12 mouse cellular contexts compared by ENCODE assay signal in the genomic region with DNA sequence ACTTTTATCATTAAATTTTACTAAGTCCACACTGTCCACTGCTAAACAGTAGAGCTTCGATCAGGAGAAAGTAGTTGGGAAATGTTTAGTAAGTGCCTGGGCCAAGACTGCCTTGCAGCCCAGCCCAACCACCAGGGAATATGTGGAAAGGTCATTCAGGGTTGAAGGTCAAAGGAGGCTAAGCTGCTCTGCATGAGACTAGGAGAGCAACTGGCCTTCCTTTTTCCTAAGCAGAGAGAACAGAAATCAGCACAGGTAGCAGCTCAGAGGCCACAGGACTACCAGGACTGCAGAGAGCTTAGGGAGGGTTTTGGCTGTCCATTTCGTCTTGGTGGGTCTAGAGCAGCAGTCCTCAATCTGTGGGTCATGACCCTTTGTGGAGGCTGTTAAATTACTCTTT. TPM values are rescaled to one million over a fixed set of nuclear protein-coding genes. Genes with fewer than 3 reads are reported as not detected.
DNase-seq lines count a peak whose midpoint lies in the region; ATAC-seq and TF ChIP-seq lines count a peak whose summit lies in the region.
"Had no signal": no experiment of that assay in that cellular context is flagged by ENCODE, and none has a peak within 500 bp of the region (broad histone marks: within the 10 kb centered on the region; RNA-seq: fewer than 3 reads in every experiment).

No protein-coding gene starts in this region.

- no peak overlapping the region for H3K9ac ChIP-seq in heart, adult 2 months (ENCODE audit: low read depth, low read length)
- no peak overlapping the region for H3K9ac ChIP-seq in stomach, postnatal 0 days (ENCODE audit: low read length)

- WGBS in heart, adult 2 months = 15% methylated on average over 2 of the region's 2 CpGs
- WGBS in heart, embryonic 10.5 days = 40% methylated on average over 2 of the region's 2 CpGs
- WGBS in stomach, postnatal 0 days = 49% methylated on average over 2 of the region's 2 CpGs

- H3K27ac ChIP-seq in heart, adult 2 months = peak overlapping the region; percentile 66
- peak overlapping the region; percentile 67; the same call in 1 of the 2 replicates for H3K27ac ChIP-seq in heart, embryonic 10.5 days
- H3K27ac ChIP-seq in stomach, postnatal 0 days (replicated peaks) = no peak overlapping the region

- no peak for TF ChIP-seq POLR2A in heart, adult 2 months (IDR thresholded peaks at IDR 0.05; ENCODE audit: insufficient read depth, low read depth, low read length)

- H3K4me1 ChIP-seq in heart, adult 2 months (ENCODE audit: control insufficient read depth, insufficient read depth, low read length) = peaks cover 41% of the 10 kb centered on the region
- peaks cover 86% of the 10 kb centered on the region for H3K4me1 ChIP-seq in heart, embryonic 10.5 days
- H3K4me1 ChIP-seq in stomach, postnatal 0 days (replicated peaks; ENCODE audit: control insufficient read depth, insufficient read depth) = no peaks in the 10 kb centered on the region

- H3K36me3 ChIP-seq in heart, adult 2 months (ENCODE audit: control insufficient read depth, insufficient read depth, low read length) = peaks cover 49% of the 10 kb centered on the region
- no peaks in the 10 kb centered on the region for H3K36me3 ChIP-seq in heart, embryonic 10.5 days
- no peaks in the 10 kb centered on the region for H3K36me3 ChIP-seq in stomach, postnatal 0 days (ENCODE audit: control insufficient read depth, insufficient read depth, low read length)

- no peak for ATAC-seq in stomach, postnatal 0 days (ENCODE audit: low FRiP score, low TSS enrichment)
- ATAC-seq: CD4-positive, CD25-positive, alpha-beta regulatory T cell, adult 4 months had no signal

- H3K79me2 ChIP-seq in heart, adult 2 months (replicated peaks; ENCODE audit: control insufficient read depth, insufficient read depth, low read length) = 0 out of 2 replicates have a peak, but pooled peaks cover 1% of the 10 kb centered on the region

- peak; percentile 32 for TF ChIP-seq CTCF in heart, adult 2 months (IDR thresholded peaks at IDR 0.05)
- TF ChIP-seq CTCF in stomach, postnatal 0 days (IDR thresholded peaks at IDR 0.05; ENCODE audit: low read depth) = no peak

- DNase-seq in heart, adult 2 months = no peak
- no peak for DNase-seq in heart, postnatal 10 days
- DNase-seq in spleen, postnatal 10 days (ENCODE audit: low spot score in 2 of 2) = peak; percentile 15 to 28
- DNase-seq in spleen, adult 12 weeks (ENCODE audit: low spot score) = no peak
- DNase-seq in heart, embryonic 10.5 days (ENCODE audit: low spot score) = peak; percentile 67
- DNase-seq in stomach, postnatal 0 days (ENCODE audit: low spot score) = peak; percentile 11
- no peak for DNase-seq in c-Kit-positive CD71-positive TER-119-positive erythroid progenitor cells, embryonic 14.5 days (ENCODE audit: low spot score)
- DNase-seq in lung, postnatal 14 days = no peak
- DNase-seq: cerebellum, adult 8-10 months; right cerebral cortex, adult 18-20 months had no signal

- no peak overlapping the region for H3K4me3 ChIP-seq in heart, adult 2 months
- no peak overlapping the region for H3K4me3 ChIP-seq in heart, embryonic 10.5 days
- no peak overlapping the region for H3K4me3 ChIP-seq in stomach, postnatal 0 days (ENCODE audit: low read depth, low read length)
- H3K4me3 ChIP-seq: myocyte had no signal

- no peak overlapping the region for H3K4me2 ChIP-seq in stomach, postnatal 0 days (replicated peaks; ENCODE audit: low read depth)

- 0 out of 2 replicates have a peak, but pooled peaks have one; percentile 36 for TF ChIP-seq EP300 in heart, adult 2 months (IDR thresholded peaks at IDR 0.05; ENCODE audit: insufficient read depth, low read depth, low read length)
- no peak for TF ChIP-seq EP300 in stomach, postnatal 0 days (optimal IDR thresholded peaks at IDR 0.05)

- H3K27me3 ChIP-seq in heart, adult 2 months (ENCODE audit: control insufficient read depth, insufficient read depth, low read length) = no peaks in the 10 kb centered on the region
- no peaks in the 10 kb centered on the region for H3K27me3 ChIP-seq in heart, embryonic 10.5 days (ENCODE audit: insufficient read depth, poor library complexity, severe bottlenecking)
- H3K27me3 ChIP-seq in stomach, postnatal 0 days (ENCODE audit: control insufficient read depth, insufficient read depth, low read length) = no peaks in the 10 kb centered on the region

- intact Hi-C loops in heart, adult 2 months (cut with DNase I) = no loop called here
- intact Hi-C loops in heart, postnatal 10 days (cut with DNase I) = no loop called here

- no peaks in the 10 kb centered on the region for H3K9me3 ChIP-seq in heart, embryonic 10.5 days
- H3K9me3 ChIP-seq in stomach, postnatal 0 days (ENCODE audit: control insufficient read depth, low read length) = no peaks in the 10 kb centered on the region

RNA-seq across cellular contexts. Expression of gene Trak2, which starts 15.3 kb away (rescaled TPM):
- total RNA-seq in heart, adult 2 months (2021) = 100 to 1,000 TPM; 179 to 232 TPM
- 71.4 and 94.1 TPM in 2 replicates for polyA plus RNA-seq in heart, adult 2 months (2012; rRNA removed)
- total RNA-seq in heart, postnatal 10 days (2021) = 100 to 1,000 TPM; 155 to 161 TPM
- polyA plus RNA-seq in heart, embryonic 10.5 days (2016; fragmentation: Nextera tagmentation; extraction: Ambion mirVana) = 19.6 and 34.1 TPM in 2 replicates
- 7.3 and 8.7 TPM in 2 replicates for polyA plus RNA-seq in stomach, postnatal 0 days (2015; fragmentation: Nextera tagmentation; extraction: Ambion mirVana)

RNA-seq across cellular contexts. Expression of gene Stradb, which starts 15.4 kb away (rescaled TPM):
- 10 to 100 TPM; 61.3 to 81.4 TPM for total RNA-seq in heart, adult 2 months (2021)
- polyA plus RNA-seq in heart, adult 2 months (2012; rRNA removed) = 28.5 and 47.3 TPM in 2 replicates
- total RNA-seq in heart, postnatal 10 days (2021) = 10 to 100 TPM; 39.6 to 40.7 TPM
- polyA plus RNA-seq in heart, embryonic 10.5 days (2016; fragmentation: Nextera tagmentation; extraction: Ambion mirVana) = 22.8 and 23.8 TPM in 2 replicates
- 17.4 and 18.5 TPM in 2 replicates for polyA plus RNA-seq in stomach, postnatal 0 days (2015; fragmentation: Nextera tagmentation; extraction: Ambion mirVana)

Comparison
In these comparisons a context has a peak if more than half of its experiments do, and no peak if none do; other contexts are left out.
1. DNase-seq: peak in spleen, postnatal 10 days (2 of 2), heart, embryonic 10.5 days (single experiment) and stomach, postnatal 0 days (single experiment); none in heart, adult 2 months (0 of 2), heart, postnatal 10 days (0 of 2), spleen, adult 12 weeks (single experiment), c-Kit-positive CD71-positive TER-119-positive erythroid progenitor cells, embryonic 14.5 days (single experiment) and lung, postnatal 14 days (single experiment).